Mouse (Mus musculus) limb, embryonic 14.5 days (tissue): ENCODE results near the gene Lyrm9. TPM values are rescaled to one million over a fixed set of nuclear protein-coding genes. Genes with fewer than 3 reads are reported as not detected.

Experiments used
- ATAC-seq: fragments of 200-750 bp; cut with Nextera tagmentation; 2 replicates; pipeline ENCODE4 v1.8.0; 2017; ENCODE audit warnings: low read depth, moderate number of reproducible peaks, moderate TSS enrichment; ENCODE audit not compliant: low FRiP score
- DNase-seq: peaks from one replicate; pipeline ENCODE4 v3.0.0-alpha.2; 2015; ENCODE audit warnings: low spot score
- H3K27ac ChIP-seq: fragments of 300-500 bp; sonication (generic); replicated peaks from 2 replicates; pipeline ENCODE4 v1.5.1; 2014; ENCODE audit warnings: low read depth, mild to moderate bottlenecking, low read length, moderate library complexity, mixed read lengths
- H3K27me3 ChIP-seq: fragments of 300-500 bp; sonication (generic); 2 replicates; pipeline ENCODE4 v1.6.1; 2014; ENCODE audit warnings: low read length, mixed read lengths; ENCODE audit not compliant: control insufficient read depth, insufficient read depth
- H3K36me3 ChIP-seq: fragments of 300-500 bp; sonication (generic); 2 replicates; pipeline ENCODE4 v1.6.1; 2014; ENCODE audit warnings: mild to moderate bottlenecking, low read length, moderate library complexity, mixed read lengths; ENCODE audit not compliant: control insufficient read depth, insufficient read depth
- H3K4me1 ChIP-seq: fragments of 300-500 bp; sonication (generic); 2 replicates; pipeline ENCODE4 v1.6.1; 2014; ENCODE audit warnings: antibody characterized with exemption, low read length, mixed read lengths; ENCODE audit not compliant: control insufficient read depth, insufficient read depth
- H3K4me2 ChIP-seq: fragments of 300-500 bp; sonication (generic); replicated peaks from 2 replicates; pipeline ENCODE4 v1.6.1; 2014; ENCODE audit warnings: low read depth, mild to moderate bottlenecking, low read length, moderate library complexity; ENCODE audit not compliant: severe bottlenecking
- H3K4me3 ChIP-seq: fragments of 300-500 bp; sonication (generic); replicated peaks from 2 replicates; pipeline ENCODE4 v1.5.1; 2014; ENCODE audit warnings: low read length
- H3K9ac ChIP-seq: fragments of 300-500 bp; sonication (generic); 2 replicates; pipeline ENCODE4 v1.6.1; 2014; ENCODE audit warnings: mild to moderate bottlenecking, low read depth, low read length, moderate library complexity; ENCODE audit not compliant: severe bottlenecking
- H3K9me3 ChIP-seq: fragments of 300-500 bp; sonication (generic); 2 replicates; pipeline ENCODE4 v1.6.1; 2016; ENCODE audit warnings: low read length; ENCODE audit not compliant: control insufficient read depth
- POLR2A ChIP-seq: fragments of 200-500 bp; IDR thresholded peaks from 2 replicates; pipeline ENCODE4 v1.8.0; 2012; ENCODE audit warnings: inconsistent platforms, mild to moderate bottlenecking, moderate library complexity, borderline replicate concordance; ENCODE audit not compliant: insufficient read depth, insufficient read length; ENCODE audit errors: extremely low read depth
- WGBS: fragments of 180-500 bp; shearing (Covaris S2); extraction: QIAGEN DNeasy Blood & Tissue Kit; methylation state at CpG from one replicate; pipeline ENCODE4 v1.1.7; 2014; 5-methylcytosine and 5-hydroxymethylcytosine counted together
- polyA plus RNA-seq, 2 experiments: library from polyadenylated mRNA; depleted of rRNA in 1 of 2; stranded (reverse) in 1 of 2; unstranded in 1 of 2; fragments of >200 nt; fragmentation: Nextera tagmentation in 1 of 2; extraction: Ambion mirVana in 1 of 2; gene quantifications; 2 replicates each; pipeline versions ENCODE4 v1.2.1 to v1.2.3; 2012 to 2014

Lyrm9 gene
- polyA plus RNA-seq, 2 experiments = 10.1 to 15.1 TPM

GRCm38 (mm10) chr11:78828386-78828785, 2.0 kb downstream of the Lyrm9 start:
- no peaks in the 10 kb centered on the region for H3K36me3 ChIP-seq
- TF ChIP-seq POLR2A = no peak
- H3K4me1 ChIP-seq = peaks cover 19% of the 10 kb centered on the region
- 46% methylated on average over 2 of the region's 2 CpGs for WGBS
- no peak overlapping the region for H3K4me3 ChIP-seq
- no peak overlapping the region for H3K4me2 ChIP-seq
- H3K9me3 ChIP-seq = no peaks in the 10 kb centered on the region
- DNase-seq (no peak), ATAC-seq (no peak)
- no peak overlapping the region for H3K27ac ChIP-seq
- H3K27me3 ChIP-seq = no peaks in the 10 kb centered on the region; the same call in 1 of the 2 replicates
- no peak overlapping the region for H3K9ac ChIP-seq

- no peak for ATAC-seq
- no peaks in the 10 kb centered on the region; the same call in 1 of the 2 replicates for H3K27me3 ChIP-seq
- H3K9me3 ChIP-seq = no peaks in the 10 kb centered on the region
- no peak overlapping the region for H3K4me2 ChIP-seq
- TF ChIP-seq POLR2A = no peak
- 26% methylated on average over 6 of the region's 6 CpGs for whole genome bisulfite sequencing
- H3K36me3 ChIP-seq = no peaks in the 10 kb centered on the region
- no peak overlapping the region for H3K4me3 ChIP-seq
- peaks cover 19% of the 10 kb centered on the region for H3K4me1 ChIP-seq
- H3K27ac ChIP-seq = no peak overlapping the region
- no peak for DNase-seq
- H3K9ac ChIP-seq = no peak overlapping the region
Measured at GRCm38 (mm10) chr11:78829373-78829772, 3.0 kb downstream of the Lyrm9 start.

- no peak overlapping the region for H3K9ac ChIP-seq
- H3K27me3 ChIP-seq = no peaks in the 10 kb centered on the region; the same call in 1 of the 2 replicates
- TF ChIP-seq POLR2A = no peak
- no peaks in the 10 kb centered on the region for H3K36me3 ChIP-seq
- no peak overlapping the region for H3K4me3 ChIP-seq
- H3K27ac ChIP-seq = no peak overlapping the region
- 44% methylated on average over 8 of the region's 8 CpGs for WGBS
- no peak for DNase-seq
- no peaks in the 10 kb centered on the region for H3K9me3 ChIP-seq
- ATAC-seq = no peak
- peaks cover 19% of the 10 kb centered on the region for H3K4me1 ChIP-seq
- H3K4me2 ChIP-seq = no peak overlapping the region
Measured at GRCm38 (mm10) chr11:78830180-78830579, 3.8 kb downstream of the Lyrm9 start.

- peaks cover 19% of the 10 kb centered on the region for H3K4me1 ChIP-seq
- H3K27me3 ChIP-seq = no peaks in the 10 kb centered on the region; the same call in 1 of the 2 replicates
- no peak for TF ChIP-seq POLR2A
- no peaks in the 10 kb centered on the region for H3K36me3 ChIP-seq
- no peak overlapping the region for H3K9ac ChIP-seq
- 0 out of 2 replicates have a peak, but pooled peaks have one; percentile 32 for ATAC-seq
- no peak overlapping the region for H3K27ac ChIP-seq
- H3K9me3 ChIP-seq = no peaks in the 10 kb centered on the region
- no peak overlapping the region for H3K4me3 ChIP-seq
- H3K4me2 ChIP-seq = peak overlapping the region; percentile 1; the same call in 1 of the 2 replicates
- 22% methylated on average over 4 of the region's 4 CpGs for WGBS
- peak; percentile 78 for DNase-seq
Measured at GRCm38 (mm10) chr11:78831716-78832115, 5.3 kb downstream of the Lyrm9 start.

GRCm38 (mm10) chr11:78832117-78832726, 5.8 kb downstream of the Lyrm9 start:
- DNase-seq = no peak
- H3K27ac ChIP-seq = no peak overlapping the region
- ATAC-seq = no peak
- H3K4me2 ChIP-seq = no peak overlapping the region
- no peak for TF ChIP-seq POLR2A
- H3K9ac ChIP-seq = no peak overlapping the region
- no peaks in the 10 kb centered on the region for H3K36me3 ChIP-seq
- 71% methylated on average over 10 of the region's 10 CpGs for WGBS
- no peaks in the 10 kb centered on the region; the same call in 1 of the 2 replicates for H3K27me3 ChIP-seq
- H3K4me3 ChIP-seq = no peak overlapping the region
- no peaks in the 10 kb centered on the region for H3K9me3 ChIP-seq
- peaks cover 19% of the 10 kb centered on the region for H3K4me1 ChIP-seq
